Mouse (Mus musculus): ENCODE results near the gene Prss54. TPM values are rescaled to one million over a fixed set of nuclear protein-coding genes. Genes with fewer than 3 reads are reported as not detected.

Gene Prss54
- polyA plus RNA-seq, 1 experiment from 2014 or later: not detected

- H3K4me2 ChIP-seq (replicated peaks; ENCODE audit: low read depth): no peak overlapping the region
- no peak overlapping the region for H3K9ac ChIP-seq (ENCODE audit: low read length)
- H3K27me3 ChIP-seq (ENCODE audit: control insufficient read depth, insufficient read depth, low read length): no peaks in the 10 kb centered on the region
- H3K9me3 ChIP-seq (ENCODE audit: control insufficient read depth, low read length): no peaks in the 10 kb centered on the region
- TF ChIP-seq EP300 (optimal IDR thresholded peaks at IDR 0.05) (no peak), CTCF (IDR thresholded peaks at IDR 0.05; ENCODE audit: low read depth) (no peak)
- H3K4me3 ChIP-seq (ENCODE audit: low read depth, low read length): no peak overlapping the region
- no peak for ATAC-seq (ENCODE audit: low FRiP score, low TSS enrichment)
- H3K4me1 ChIP-seq (replicated peaks; ENCODE audit: control insufficient read depth, insufficient read depth): no peaks in the 10 kb centered on the region
- WGBS: 28% methylated on average over 4 of the region's 4 CpGs
- no peak overlapping the region for H3K27ac ChIP-seq (replicated peaks)
- no peaks in the 10 kb centered on the region for H3K36me3 ChIP-seq (ENCODE audit: control insufficient read depth, insufficient read depth, low read length)
- no peak for DNase-seq (ENCODE audit: low spot score)
Measured at GRCm38 (mm10) chr8:95596841-95597241, 20.7 kb upstream of the Prss54 start.

DNA sequence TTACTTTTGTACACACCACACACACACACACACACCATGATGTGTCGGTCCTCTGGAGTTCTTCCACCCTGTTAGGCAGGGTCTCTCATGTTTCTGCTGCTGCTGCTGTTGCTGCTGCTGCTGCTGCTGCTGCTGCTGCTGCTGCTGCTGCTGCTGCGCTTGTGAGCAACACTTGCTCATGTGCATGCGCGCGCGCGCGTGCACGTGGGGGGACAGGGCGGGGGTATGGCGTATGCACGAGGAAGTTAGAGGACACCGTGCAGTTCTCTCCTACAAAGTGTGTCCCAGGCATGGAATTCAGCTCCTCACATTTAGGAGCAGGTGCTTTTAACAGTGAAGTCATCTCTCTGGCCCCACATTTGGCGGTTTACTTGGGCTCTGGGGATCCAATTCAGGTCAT lies 19.0 kb upstream of the Prss54 start:
- no peak overlapping the region for H3K9ac ChIP-seq (ENCODE audit: low read length)
- H3K27ac ChIP-seq (replicated peaks): no peak overlapping the region
- DNase-seq (ENCODE audit: low spot score): no peak
- H3K9me3 ChIP-seq (ENCODE audit: control insufficient read depth, low read length): no peaks in the 10 kb centered on the region
- no peak for ATAC-seq (ENCODE audit: low FRiP score, low TSS enrichment)
- WGBS: 81% methylated on average over 14 of the region's 14 CpGs
- no peak overlapping the region for H3K4me3 ChIP-seq (ENCODE audit: low read depth, low read length)
- no peaks in the 10 kb centered on the region for H3K27me3 ChIP-seq (ENCODE audit: control insufficient read depth, insufficient read depth, low read length)
- no peaks in the 10 kb centered on the region for H3K36me3 ChIP-seq (ENCODE audit: control insufficient read depth, insufficient read depth, low read length)
- no peaks in the 10 kb centered on the region for H3K4me1 ChIP-seq (replicated peaks; ENCODE audit: control insufficient read depth, insufficient read depth)
- no peak for TF ChIP-seq CTCF (IDR thresholded peaks at IDR 0.05; ENCODE audit: low read depth)
- TF ChIP-seq EP300 (optimal IDR thresholded peaks at IDR 0.05): no peak
- no peak overlapping the region for H3K4me2 ChIP-seq (replicated peaks; ENCODE audit: low read depth)

GRCm38 (mm10) chr8:95593439-95594393 lies 17.6 kb upstream of the Prss54 start:
- Histone ChIP-seq H3K9me3 (ENCODE audit: control insufficient read depth, low read length) (no peaks in the 10 kb centered on the region), H3K9ac (ENCODE audit: low read length) (no peak overlapping the region), H3K27me3 (ENCODE audit: control insufficient read depth, insufficient read depth, low read length) (no peaks in the 10 kb centered on the region), H3K27ac (replicated peaks) (no peak overlapping the region), H3K4me1 (replicated peaks; ENCODE audit: control insufficient read depth, insufficient read depth) (no peaks in the 10 kb centered on the region), H3K4me3 (ENCODE audit: low read depth, low read length) (no peak overlapping the region), H3K4me2 (replicated peaks; ENCODE audit: low read depth) (no peak overlapping the region), H3K36me3 (ENCODE audit: control insufficient read depth, insufficient read depth, low read length) (no peaks in the 10 kb centered on the region)
- 84% methylated on average over 7 of the region's 7 CpGs for WGBS
- DNase-seq (ENCODE audit: low spot score): peak; percentile 38
- ATAC-seq (ENCODE audit: low FRiP score, low TSS enrichment): peak; percentile 74; the same call in 1 of the 2 replicates
- TF ChIP-seq CTCF (IDR thresholded peaks at IDR 0.05; ENCODE audit: low read depth): no peak
- no peak for TF ChIP-seq EP300 (optimal IDR thresholded peaks at IDR 0.05)

DNA sequence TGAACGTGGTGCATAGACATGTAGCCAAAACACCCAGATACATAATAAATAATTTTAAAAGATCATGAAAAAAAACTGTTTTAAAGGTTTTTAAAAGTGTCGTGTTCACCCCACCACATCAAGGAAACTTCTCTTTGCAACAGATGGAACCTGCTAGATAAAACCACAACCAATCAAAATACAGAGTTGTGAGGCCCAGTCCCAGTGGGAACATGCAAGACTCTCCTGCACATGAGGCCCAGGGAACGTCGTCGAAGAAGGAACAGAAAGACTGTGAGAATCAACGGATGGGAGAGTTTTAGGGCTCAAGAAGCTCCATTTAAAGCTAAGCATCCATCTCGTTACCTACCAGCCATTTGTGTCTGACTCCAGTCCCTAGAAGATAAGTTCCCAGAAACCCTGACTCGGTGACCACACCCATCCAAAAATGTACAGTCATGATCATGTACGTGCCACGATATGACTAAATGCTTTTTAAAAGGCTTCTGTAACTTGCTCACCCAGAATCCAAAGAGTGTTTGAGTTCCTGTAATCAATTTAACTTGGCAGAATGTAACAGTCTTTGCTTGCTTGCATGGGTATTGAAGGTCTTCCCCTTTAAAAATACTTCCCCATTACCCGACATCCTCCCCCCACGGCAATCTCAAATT lies 16.1 kb upstream of the Prss54 start:
- TF ChIP-seq EP300 (optimal IDR thresholded peaks at IDR 0.05) (no peak), CTCF (IDR thresholded peaks at IDR 0.05; ENCODE audit: low read depth) (no peak)
- Histone ChIP-seq H3K27me3 (ENCODE audit: control insufficient read depth, insufficient read depth, low read length) (no peaks in the 10 kb centered on the region), H3K9me3 (ENCODE audit: control insufficient read depth, low read length) (no peaks in the 10 kb centered on the region), H3K4me3 (ENCODE audit: low read depth, low read length) (no peak overlapping the region), H3K36me3 (ENCODE audit: control insufficient read depth, insufficient read depth, low read length) (no peaks in the 10 kb centered on the region), H3K4me2 (replicated peaks; ENCODE audit: low read depth) (no peak overlapping the region), H3K27ac (replicated peaks) (no peak overlapping the region), H3K4me1 (replicated peaks; ENCODE audit: control insufficient read depth, insufficient read depth) (no peaks in the 10 kb centered on the region), H3K9ac (ENCODE audit: low read length) (no peak overlapping the region)
- WGBS: 74% methylated on average over 12 of the region's 12 CpGs
- no peak for DNase-seq (ENCODE audit: low spot score)
- no peak for ATAC-seq (ENCODE audit: low FRiP score, low TSS enrichment)

GRCm38 (mm10) chr8:95590539-95590938 lies 14.4 kb upstream of the Prss54 start:
- Histone ChIP-seq H3K9ac (ENCODE audit: low read length) (no peak overlapping the region), H3K27ac (replicated peaks) (no peak overlapping the region), H3K4me2 (replicated peaks; ENCODE audit: low read depth) (no peak overlapping the region), H3K36me3 (ENCODE audit: control insufficient read depth, insufficient read depth, low read length) (no peaks in the 10 kb centered on the region), H3K4me1 (replicated peaks; ENCODE audit: control insufficient read depth, insufficient read depth) (no peaks in the 10 kb centered on the region), H3K27me3 (ENCODE audit: control insufficient read depth, insufficient read depth, low read length) (no peaks in the 10 kb centered on the region), H3K4me3 (ENCODE audit: low read depth, low read length) (no peak overlapping the region), H3K9me3 (ENCODE audit: control insufficient read depth, low read length) (no peaks in the 10 kb centered on the region)
- ATAC-seq (ENCODE audit: low FRiP score, low TSS enrichment) (no peak), DNase-seq (ENCODE audit: low spot score) (no peak)
- no peak for TF ChIP-seq EP300 (optimal IDR thresholded peaks at IDR 0.05)
- TF ChIP-seq CTCF (IDR thresholded peaks at IDR 0.05; ENCODE audit: low read depth): no peak
- WGBS: 71% methylated on average over 4 of the region's 4 CpGs

GRCm38 (mm10) chr8:95589282-95589681 lies 13.1 kb upstream of the Prss54 start:
- Histone ChIP-seq H3K36me3 (ENCODE audit: control insufficient read depth, insufficient read depth, low read length) (no peaks in the 10 kb centered on the region), H3K9ac (ENCODE audit: low read length) (no peak overlapping the region), H3K4me1 (replicated peaks; ENCODE audit: control insufficient read depth, insufficient read depth) (no peaks in the 10 kb centered on the region), H3K27me3 (ENCODE audit: control insufficient read depth, insufficient read depth, low read length) (no peaks in the 10 kb centered on the region), H3K9me3 (ENCODE audit: control insufficient read depth, low read length) (no peaks in the 10 kb centered on the region), H3K4me2 (replicated peaks; ENCODE audit: low read depth) (no peak overlapping the region), H3K4me3 (ENCODE audit: low read depth, low read length) (no peak overlapping the region), H3K27ac (replicated peaks) (no peak overlapping the region)
- DNase-seq (ENCODE audit: low spot score) (no peak), ATAC-seq (ENCODE audit: low FRiP score, low TSS enrichment) (no peak)
- WGBS: 60% methylated on average over 10 of the region's 10 CpGs
- 0 out of 2 replicates have a peak, but pooled peaks have one; percentile 12 for TF ChIP-seq CTCF (IDR thresholded peaks at IDR 0.05; ENCODE audit: low read depth)
- no peak for TF ChIP-seq EP300 (optimal IDR thresholded peaks at IDR 0.05)

All from stomach, postnatal 0 days (tissue).